Mouse (Mus musculus) forebrain, embryonic 13.5 days (tissue): ENCODE measurements at regions not wholly inside any gene's neighbourhood (a gene's known extent, or its start where the extent isn't known, plus 50 kb on each side); places are given as distances from the start of the nearest gene placed in this dataset.
A peak's percentile ranks its signal among the peaks of the same experiment; 100 is the strongest.
"Not testable (repeated sequence)": the region's sequence is repeated elsewhere in the genome, so short reads cannot be mapped to it uniquely, and the experiment has no call there.

ENCODE experiments used
- ATAC-seq: fragments of 200-750 bp; cut with Nextera tagmentation; 2 replicates; pipeline ENCODE4 v1.8.0; 2017
- H3K27ac ChIP-seq: fragments of 300-500 bp; sonication (generic); 2 replicates; pipeline ENCODE4 v1.5.1; 2015; ENCODE audit warnings: inconsistent platforms, mild to moderate bottlenecking, moderate library complexity
- H3K27me3 ChIP-seq: fragments of 300-500 bp; sonication (generic); 2 replicates; pipeline ENCODE4 v1.6.1; 2015; ENCODE audit warnings: mild to moderate bottlenecking, inconsistent platforms
- H3K36me3 ChIP-seq: fragments of 300-500 bp; sonication (generic); 2 replicates; pipeline ENCODE4 v1.6.1; 2015; ENCODE audit warnings: mild to moderate bottlenecking, inconsistent platforms; ENCODE audit not compliant: poor library complexity, severe bottlenecking
- H3K4me1 ChIP-seq: fragments of 300-500 bp; sonication (generic); 2 replicates; pipeline ENCODE4 v1.6.1; 2015; ENCODE audit warnings: inconsistent platforms
- H3K4me2 ChIP-seq: fragments of 300-500 bp; sonication (generic); 2 replicates; pipeline ENCODE4 v1.6.1; 2015; ENCODE audit warnings: inconsistent platforms, mild to moderate bottlenecking, moderate library complexity
- H3K4me3 ChIP-seq: fragments of 300-500 bp; sonication (generic); 2 replicates; pipeline ENCODE4 v1.5.1; 2015; ENCODE audit warnings: mild to moderate bottlenecking, inconsistent platforms
- H3K9ac ChIP-seq: fragments of 300-500 bp; sonication (generic); 2 replicates; pipeline ENCODE4 v1.6.1; 2015; ENCODE audit warnings: mild to moderate bottlenecking, inconsistent platforms
- H3K9me3 ChIP-seq: fragments of 300-500 bp; sonication (generic); replicated peaks from 2 replicates; pipeline ENCODE4 v1.6.1; 2016; ENCODE audit warnings: inconsistent platforms
- WGBS: fragments of 180-500 bp; shearing (Covaris S2); methylation state at CpG from one replicate; pipeline ENCODE4 v1.1.7; 2015; 5-methylcytosine and 5-hydroxymethylcytosine counted together

DNA sequence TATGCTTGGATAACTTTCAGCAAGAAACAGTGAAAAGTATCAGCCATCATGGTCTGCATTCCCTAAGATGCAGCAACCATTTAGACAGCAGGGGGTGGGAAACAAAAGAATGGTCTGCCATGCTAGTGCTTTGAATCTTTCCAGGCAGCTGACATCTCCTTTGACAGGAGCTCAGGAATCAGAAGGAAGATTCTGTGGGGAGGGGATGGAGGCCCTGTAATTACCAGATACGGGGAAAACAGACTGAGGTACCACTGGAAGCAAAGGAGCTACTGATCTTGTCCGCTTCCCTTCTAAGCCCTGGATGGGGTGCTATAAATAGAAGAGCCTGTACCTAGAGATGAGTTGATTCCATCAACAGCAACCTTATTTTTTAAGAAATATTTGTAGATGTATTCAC is 233.9 kb downstream of the Phf3 start:
- Histone ChIP-seq H3K9me3 (no peaks in the 10 kb centered on the region), H3K4me2 (no peak overlapping the region), H3K9ac (no peak overlapping the region), H3K36me3 (no peaks in the 10 kb centered on the region), H3K27me3 (no peaks in the 10 kb centered on the region), H3K27ac (no peak overlapping the region), H3K4me3 (no peak overlapping the region), H3K4me1 (peaks cover 5% of the 10 kb centered on the region; the same call in 1 of the 2 replicates)
- peak; percentile 63; the same call in 1 of the 2 replicates for ATAC-seq
- 10% methylated on average over 2 of the region's 2 CpGs for WGBS

DNA sequence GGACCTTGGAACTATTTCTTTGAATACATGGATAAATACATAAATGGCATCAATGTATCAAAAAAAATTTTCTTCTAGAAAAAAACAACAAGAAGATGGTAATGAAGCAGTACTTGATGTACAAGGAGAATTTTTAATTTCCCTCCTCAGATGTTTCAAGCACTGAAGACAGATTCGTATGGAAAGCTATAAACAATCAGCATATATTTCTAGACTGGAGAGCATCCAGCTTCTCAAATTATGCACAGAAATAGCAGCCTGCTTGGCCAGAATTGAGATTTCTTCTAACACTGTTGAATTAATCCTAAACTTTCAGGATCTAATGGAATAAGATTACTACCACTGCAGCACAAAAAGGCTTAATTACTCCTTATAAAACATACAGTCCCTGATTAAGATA is 241.0 kb downstream of the Phf3 start:
- WGBS, result 73% methylated on average over 1 of the region's 1 CpGs
- no peak for ATAC-seq
- Histone ChIP-seq H3K4me3 (no peak overlapping the region), H3K27ac (no peak overlapping the region), H3K4me1 (no peaks in the 10 kb centered on the region), H3K9me3 (no peaks in the 10 kb centered on the region), H3K9ac (no peak overlapping the region), H3K4me2 (no peak overlapping the region), H3K27me3 (no peaks in the 10 kb centered on the region), H3K36me3 (no peaks in the 10 kb centered on the region)

DNA sequence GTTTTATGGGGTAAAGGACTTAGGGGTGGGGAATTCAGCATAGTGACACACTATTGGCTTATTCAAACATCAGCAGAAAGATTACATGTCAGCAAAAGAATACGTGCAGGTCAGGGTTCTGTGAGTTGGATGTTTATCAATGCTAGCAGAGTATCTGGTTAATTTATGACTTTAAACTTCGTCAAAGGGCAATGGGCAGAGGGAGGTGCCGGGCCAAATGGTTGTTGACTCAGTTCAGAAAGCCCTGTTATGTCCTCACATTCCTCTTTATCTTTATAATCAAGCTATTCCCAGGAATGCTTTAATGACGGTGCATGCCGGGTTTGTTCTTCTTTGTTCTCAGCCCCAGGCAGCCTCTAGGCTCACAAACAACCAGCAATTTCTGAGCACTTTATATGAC is 245.9 kb downstream of the Phf3 start:
- not testable (repeated sequence) for H3K27me3 ChIP-seq, H3K27ac ChIP-seq, H3K9ac ChIP-seq, H3K4me1 ChIP-seq, H3K9me3 ChIP-seq, H3K4me2 ChIP-seq, H3K36me3 ChIP-seq, H3K4me3 ChIP-seq, ATAC-seq
- 85% methylated on average over 5 of the region's 5 CpGs for WGBS

DNA sequence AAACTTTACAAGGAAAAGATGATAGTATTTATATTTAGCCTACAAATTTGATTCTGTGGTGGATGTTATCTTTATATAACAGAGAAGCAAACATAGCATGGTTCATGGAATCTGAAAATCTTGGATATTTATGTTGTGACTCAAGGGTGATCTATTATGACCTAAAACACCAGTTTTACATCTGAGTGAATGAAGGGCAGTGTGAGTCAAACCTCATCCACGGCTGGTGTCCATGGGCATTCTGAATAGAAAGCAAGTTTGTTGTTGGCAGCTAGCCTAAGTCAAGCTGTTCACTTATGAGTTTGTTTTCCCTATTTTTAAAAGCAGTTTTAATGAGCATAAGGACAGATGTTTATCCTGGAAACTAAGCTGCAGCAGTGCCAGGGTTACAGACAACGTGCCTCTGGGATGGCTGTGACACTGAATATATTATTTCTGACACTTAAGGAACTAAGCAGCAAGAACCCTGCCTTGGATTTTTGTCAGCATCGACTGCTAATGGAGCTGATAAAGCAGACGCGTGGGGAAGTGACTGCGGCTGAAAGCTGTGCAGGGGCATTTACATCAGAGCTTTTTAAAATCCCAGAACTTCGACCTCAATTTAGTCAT is 278.5 kb downstream of the Phf3 start:
- Histone ChIP-seq H3K4me2 (no peak overlapping the region), H3K27ac (no peak overlapping the region), H3K36me3 (no peaks in the 10 kb centered on the region), H3K9ac (no peak overlapping the region), H3K27me3 (no peaks in the 10 kb centered on the region), H3K9me3 (no peaks in the 10 kb centered on the region), H3K4me1 (0 out of 2 replicates have a peak, but pooled peaks cover 6% of the 10 kb centered on the region), H3K4me3 (no peak overlapping the region)
- ATAC-seq, result peak; percentile 87
- 44% methylated on average over 7 of the region's 7 CpGs for WGBS

DNA sequence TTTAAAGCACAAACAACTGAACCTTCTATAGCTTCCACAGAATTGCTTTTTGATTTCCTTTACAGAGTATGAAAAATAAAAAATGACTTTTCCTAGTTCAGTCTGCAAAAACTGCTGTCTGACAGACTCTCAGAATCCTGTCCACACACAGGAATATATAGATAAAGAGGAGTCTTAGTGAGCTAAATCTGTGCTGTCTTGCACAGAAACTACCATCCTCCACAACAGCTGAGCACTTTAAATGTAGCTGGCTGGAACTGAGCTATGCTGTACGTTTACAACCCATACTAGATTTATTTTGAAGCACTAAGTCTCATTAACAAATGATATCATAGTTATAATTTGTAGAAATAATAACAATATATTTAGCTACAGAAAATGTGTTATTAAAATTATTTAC is 279.7 kb downstream of the Phf3 start:
- Histone ChIP-seq H3K36me3 (no peaks in the 10 kb centered on the region), H3K27ac (no peak overlapping the region), H3K27me3 (no peaks in the 10 kb centered on the region), H3K4me1 (0 out of 2 replicates have a peak, but pooled peaks cover 6% of the 10 kb centered on the region), H3K9me3 (no peaks in the 10 kb centered on the region), H3K4me3 (no peak overlapping the region), H3K4me2 (no peak overlapping the region), H3K9ac (no peak overlapping the region)
- ATAC-seq, result no peak
- 60% methylated on average over 1 of the region's 1 CpGs for WGBS

DNA sequence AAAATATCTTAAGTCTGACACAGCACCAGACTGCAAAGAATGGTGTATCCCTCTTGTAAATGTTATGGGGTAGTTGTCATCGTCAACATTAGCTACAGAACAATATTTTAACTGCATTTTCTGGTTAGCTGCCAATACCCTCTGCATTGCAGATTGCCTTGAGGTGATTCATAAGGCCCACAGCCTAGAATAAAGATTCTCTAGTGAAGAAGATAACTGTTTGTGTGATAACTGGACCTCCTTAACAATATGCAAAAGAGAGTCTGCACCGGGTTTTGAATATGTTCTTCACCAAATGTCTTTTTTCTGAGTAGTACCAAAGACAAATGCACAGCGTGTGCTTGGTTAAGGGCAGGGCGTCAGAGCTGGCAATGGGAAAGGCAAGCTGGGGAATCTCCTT is 283.0 kb downstream of the Phf3 start:
- no peak overlapping the region for H3K4me2 ChIP-seq
- H3K9ac ChIP-seq, result no peak overlapping the region
- no peak overlapping the region for H3K4me3 ChIP-seq
- WGBS, result 68% methylated on average over 4 of the region's 4 CpGs
- H3K36me3 ChIP-seq, result no peaks in the 10 kb centered on the region
- H3K27me3 ChIP-seq, result no peaks in the 10 kb centered on the region
- no peaks in the 10 kb centered on the region for H3K9me3 ChIP-seq
- no peak for ATAC-seq
- no peak overlapping the region for H3K27ac ChIP-seq
- H3K4me1 ChIP-seq, result 0 out of 2 replicates have a peak, but pooled peaks cover 6% of the 10 kb centered on the region

DNA sequence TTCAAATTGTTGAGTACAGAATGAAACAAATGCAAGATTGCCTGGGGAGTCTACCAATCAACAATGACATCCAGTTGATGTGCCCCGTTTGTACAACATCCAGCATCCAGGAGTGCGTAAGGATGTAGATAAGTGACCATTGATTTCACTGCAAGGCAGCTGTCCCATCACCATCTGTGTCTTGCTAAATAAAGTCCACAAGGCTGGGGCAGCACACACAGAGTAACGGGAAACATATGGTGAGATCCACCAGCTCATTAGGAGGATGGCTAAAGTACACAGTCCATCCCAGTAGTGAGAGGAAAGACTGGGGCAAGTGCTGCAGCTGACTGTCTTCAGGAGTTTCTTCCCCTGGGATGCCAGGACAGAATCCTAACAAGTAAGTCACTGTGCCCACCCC is 284.8 kb downstream of the Phf3 start:
- Histone ChIP-seq H3K9me3 (no peaks in the 10 kb centered on the region), H3K27me3 (no peaks in the 10 kb centered on the region), H3K4me2 (no peak overlapping the region), H3K27ac (no peak overlapping the region), H3K36me3 (no peaks in the 10 kb centered on the region), H3K9ac (no peak overlapping the region), H3K4me1 (no peaks in the 10 kb centered on the region), H3K4me3 (no peak overlapping the region)
- ATAC-seq, result no peak
- 77% methylated on average over 3 of the region's 3 CpGs for WGBS

DNA sequence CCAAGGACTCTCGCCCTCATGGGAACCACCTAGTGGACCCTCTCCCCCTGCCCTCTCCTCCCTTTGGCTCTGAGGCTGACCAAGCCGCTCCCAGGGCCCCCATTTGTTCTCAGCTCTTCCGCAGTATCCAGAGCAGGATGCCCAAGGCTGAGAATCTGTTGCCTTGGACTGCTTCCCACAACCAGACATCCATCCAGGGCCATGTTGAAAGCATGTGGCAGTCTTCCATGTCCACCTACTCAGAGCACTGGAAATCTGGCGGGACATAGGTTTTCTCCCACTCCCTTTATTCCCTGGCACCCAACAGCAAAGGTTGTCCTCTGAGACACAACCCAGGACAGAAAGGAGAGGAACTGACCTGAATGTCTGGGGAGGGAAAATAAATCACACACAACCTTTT is 285.4 kb downstream of the Phf3 start:
- no peak overlapping the region for H3K27ac ChIP-seq
- no peak overlapping the region for H3K4me3 ChIP-seq
- WGBS, result 76% methylated on average over 4 of the region's 4 CpGs
- no peaks in the 10 kb centered on the region for H3K4me1 ChIP-seq
- no peak for ATAC-seq
- H3K27me3 ChIP-seq, result no peaks in the 10 kb centered on the region
- no peaks in the 10 kb centered on the region for H3K36me3 ChIP-seq
- H3K4me2 ChIP-seq, result no peak overlapping the region
- H3K9me3 ChIP-seq, result no peaks in the 10 kb centered on the region
- no peak overlapping the region for H3K9ac ChIP-seq

DNA sequence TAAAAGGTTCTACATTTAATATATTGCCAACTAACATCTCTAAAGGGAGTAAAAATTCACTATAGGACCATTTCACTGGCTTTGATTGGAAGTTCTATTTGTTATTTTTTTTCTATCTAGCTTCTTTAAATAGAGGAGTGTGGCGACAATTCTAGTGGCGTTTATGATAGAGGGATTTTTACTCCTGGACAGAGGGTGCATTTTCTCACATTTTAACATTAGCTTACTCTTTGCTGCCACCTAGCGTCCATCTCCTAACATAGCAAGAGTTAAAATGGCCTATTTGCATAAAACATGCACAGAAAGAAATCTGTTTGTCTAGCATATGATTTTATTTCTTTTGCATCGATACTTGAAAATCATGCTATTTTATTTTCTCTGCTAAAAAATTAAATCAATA is 288.9 kb downstream of the Phf3 start:
- no peaks in the 10 kb centered on the region for H3K27me3 ChIP-seq
- ATAC-seq, result peak; percentile 55
- H3K4me3 ChIP-seq, result no peak overlapping the region
- H3K9me3 ChIP-seq, result no peaks in the 10 kb centered on the region
- no peaks in the 10 kb centered on the region for H3K4me1 ChIP-seq
- no peaks in the 10 kb centered on the region for H3K36me3 ChIP-seq
- H3K27ac ChIP-seq, result no peak overlapping the region
- no peak overlapping the region for H3K9ac ChIP-seq
- 7% methylated on average over 4 of the region's 4 CpGs for WGBS
- no peak overlapping the region for H3K4me2 ChIP-seq

DNA sequence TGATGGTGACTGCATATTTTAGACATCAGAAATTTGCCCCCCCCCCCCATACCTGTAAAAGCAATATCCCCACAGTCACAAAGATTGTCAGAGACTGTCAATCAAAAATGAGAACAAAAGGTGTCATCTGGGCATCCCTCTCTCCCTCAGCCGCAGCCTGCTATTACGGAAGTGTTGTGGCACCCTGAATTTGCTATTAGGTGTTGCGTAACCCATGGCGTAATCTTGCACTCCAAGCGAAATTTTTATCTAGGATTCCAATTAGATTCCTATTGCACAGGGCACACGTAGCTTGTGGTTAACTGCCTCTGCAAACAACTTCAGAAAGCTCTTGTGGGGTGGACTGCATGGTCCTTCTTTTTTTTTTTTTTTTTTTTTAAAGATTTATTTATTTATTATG is 289.9 kb downstream of the Phf3 start:
- H3K9me3 ChIP-seq, result no peaks in the 10 kb centered on the region
- no peaks in the 10 kb centered on the region for H3K4me1 ChIP-seq
- ATAC-seq, result no peak
- H3K27ac ChIP-seq, result no peak overlapping the region
- H3K4me2 ChIP-seq, result no peak overlapping the region
- no peak overlapping the region for H3K4me3 ChIP-seq
- WGBS, result 80% methylated on average over 6 of the region's 6 CpGs
- no peak overlapping the region for H3K9ac ChIP-seq
- no peaks in the 10 kb centered on the region for H3K36me3 ChIP-seq
- H3K27me3 ChIP-seq, result no peaks in the 10 kb centered on the region

DNA sequence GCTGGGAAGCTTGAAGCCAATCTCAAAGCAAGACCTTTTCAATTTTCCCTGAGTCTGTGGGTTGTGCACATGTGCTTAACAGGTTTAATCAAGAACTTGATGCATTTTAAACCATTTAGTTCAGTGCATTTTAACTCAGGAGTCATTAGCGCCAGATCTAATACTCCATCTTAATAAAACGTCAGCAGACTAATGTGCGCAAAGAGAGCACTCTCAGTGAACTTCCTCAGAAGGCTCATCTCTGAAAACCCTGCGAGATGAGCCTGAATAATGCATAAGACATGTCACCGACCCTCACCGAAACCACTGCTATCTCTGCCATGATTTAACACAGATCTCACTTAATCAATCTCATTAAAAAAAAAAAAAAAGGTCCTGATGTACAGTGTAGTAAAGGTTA is 309.0 kb downstream of the Phf3 start:
- Histone ChIP-seq H3K4me1 (no peaks in the 10 kb centered on the region), H3K4me3 (no peak overlapping the region), H3K9me3 (no peaks in the 10 kb centered on the region), H3K27ac (no peak overlapping the region), H3K4me2 (no peak overlapping the region), H3K9ac (no peak overlapping the region), H3K36me3 (no peaks in the 10 kb centered on the region), H3K27me3 (no peaks in the 10 kb centered on the region)
- ATAC-seq, result no peak
- 92% methylated on average over 6 of the region's 6 CpGs for whole genome bisulfite sequencing

DNA sequence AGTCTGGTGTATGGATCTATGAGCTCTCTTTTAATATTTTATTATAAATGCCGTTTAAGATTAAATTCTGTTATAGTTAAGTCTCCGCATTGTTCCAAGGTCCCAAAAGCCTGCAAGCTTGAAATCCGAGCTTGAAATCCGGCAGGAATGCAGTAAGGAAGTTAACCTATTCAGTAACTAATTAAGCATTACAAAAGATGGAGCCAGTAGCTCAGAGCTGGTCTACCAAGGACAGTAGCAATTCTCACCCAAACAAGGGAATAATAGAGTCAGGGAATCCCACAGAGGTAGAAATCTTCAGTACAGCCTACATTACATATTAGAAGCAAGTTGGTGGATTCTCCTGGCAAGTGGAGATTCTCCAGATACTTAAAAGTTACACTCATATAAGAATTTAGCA is 325.0 kb downstream of the Phf3 start:
- H3K27me3 ChIP-seq, H3K4me3 ChIP-seq, H3K4me2 ChIP-seq, H3K27ac ChIP-seq, H3K9ac ChIP-seq, H3K4me1 ChIP-seq, H3K9me3 ChIP-seq, H3K36me3 ChIP-seq, ATAC-seq: not testable (repeated sequence)
- WGBS, result 6% methylated on average over 4 of the region's 4 CpGs

DNA sequence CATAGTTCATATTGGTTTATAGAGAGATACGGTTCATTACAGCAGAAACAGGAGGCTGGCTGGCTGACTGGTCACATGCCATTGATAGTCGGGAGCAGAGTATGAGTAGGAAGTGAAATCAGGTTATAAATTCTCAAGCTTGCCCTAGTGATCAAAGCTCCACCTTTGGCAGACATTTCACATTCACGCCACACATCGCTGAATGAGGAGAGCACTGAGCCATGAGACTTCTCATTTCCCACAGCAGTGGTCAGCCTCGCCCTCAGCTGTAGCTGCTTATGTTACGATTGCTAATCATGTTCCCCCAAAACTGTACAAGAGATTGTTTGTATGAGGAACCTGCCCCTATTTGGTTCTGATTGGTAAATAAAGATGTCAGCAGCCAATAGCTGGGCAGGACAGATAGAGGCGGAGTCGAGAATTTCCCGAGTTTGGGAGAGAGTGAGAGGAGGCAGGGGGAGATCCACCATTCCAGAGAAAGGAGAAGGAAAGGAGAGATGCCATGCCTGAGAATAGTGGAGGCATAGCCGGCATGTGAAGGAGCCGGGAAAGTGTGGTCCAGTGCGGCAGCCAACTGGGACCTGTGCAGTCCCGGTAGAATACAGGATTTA is 333.5 kb downstream of the Phf3 start:
- Histone ChIP-seq H3K27me3 (no peaks in the 10 kb centered on the region), H3K9me3 (no peaks in the 10 kb centered on the region), H3K4me1 (no peaks in the 10 kb centered on the region), H3K27ac (no peak overlapping the region), H3K36me3 (no peaks in the 10 kb centered on the region), H3K4me3 (no peak overlapping the region), H3K4me2 (no peak overlapping the region), H3K9ac (no peak overlapping the region)
- no peak for ATAC-seq
- 92% methylated on average over 13 of the region's 13 CpGs for WGBS
